Mouse (Mus musculus) ES-E14 (cell line): Measurements from ENCODE around the gene Gh. TPM values are rescaled to one million over a fixed set of nuclear protein-coding genes. Genes with fewer than 3 reads are reported as not detected.
A peak's percentile ranks its signal among the peaks of the same experiment; 100 is the strongest.

Experiments
- DNase-seq: peaks from one replicate; pipeline ENCODE4 v3.0.0-alpha.2; 2013; ENCODE audit warnings: low read depth, low spot score
- H3K27ac ChIP-seq: 2 replicates; pipeline ENCODE4 v1.5.1; 2012; ENCODE audit warnings: low read depth, mild to moderate bottlenecking, low read length, moderate library complexity, mixed read lengths; ENCODE audit not compliant: poor library complexity, insufficient read depth, severe bottlenecking
- H3K36me3 ChIP-seq: 2 replicates; pipeline ENCODE4 v1.6.1; 2012; ENCODE audit warnings: mild to moderate bottlenecking, low read length, moderate library complexity, mixed read lengths; ENCODE audit not compliant: control insufficient read depth, poor library complexity, insufficient read depth, severe bottlenecking
- H3K4me1 ChIP-seq, 2 experiments: fragments of 150-350 bp in 1 of 2; sonication (generic) in 1 of 2; 2 replicates each; pipeline ENCODE4 v1.6.1; 2012; ENCODE audit warnings: low read length in 2 of 2, mild to moderate bottlenecking in 1 of 2, mixed read lengths in 1 of 2; ENCODE audit not compliant: control insufficient read depth in 2 of 2, insufficient read depth in 2 of 2, poor library complexity in 1 of 2
- H3K4me3 ChIP-seq, 2 experiments: fragments of 150-350 bp in 1 of 2; sonication (generic) in 1 of 2; 2 replicates each; pipeline ENCODE4 v1.5.1; 2012; ENCODE audit warnings: low read length in 2 of 2, low read depth in 1 of 2, mild to moderate bottlenecking in 1 of 2, mixed read lengths in 1 of 2; ENCODE audit not compliant: insufficient read depth in 1 of 2, poor library complexity in 1 of 2, severe bottlenecking in 1 of 2
- H3K9ac ChIP-seq: 2 replicates; pipeline ENCODE4 v1.6.1; 2012; ENCODE audit warnings: low read depth, mild to moderate bottlenecking, low read length, mixed read lengths; ENCODE audit not compliant: poor library complexity, insufficient read depth, severe bottlenecking
- H3K9me3 ChIP-seq: fragments of 150-350 bp; sonication (generic); 2 replicates; pipeline ENCODE4 v1.6.1; 2012; ENCODE audit warnings: low read depth, mild to moderate bottlenecking, low read length; ENCODE audit not compliant: control insufficient read depth, insufficient read depth
- CHD2 ChIP-seq: IDR thresholded peaks from 2 replicates; pipeline ENCODE4 v1.6.1; 2014; ENCODE audit warnings: mild to moderate bottlenecking, low read depth, low read length, inconsistent platforms
- HCFC1 ChIP-seq: IDR thresholded peaks from 2 replicates; pipeline ENCODE4 v1.6.1; 2012; ENCODE audit warnings: low read length, inconsistent platforms, borderline replicate concordance; ENCODE audit not compliant: insufficient read depth
- MAFK ChIP-seq: IDR thresholded peaks from 2 replicates; pipeline ENCODE4 v1.6.1; 2014; ENCODE audit warnings: mild to moderate bottlenecking, low read depth, low read length, inconsistent platforms; ENCODE audit not compliant: insufficient read depth
- ZC3H11A ChIP-seq: IDR thresholded peaks from 2 replicates; pipeline ENCODE4 v1.6.1; 2012; ENCODE audit warnings: low read depth, mild to moderate bottlenecking, inconsistent platforms, low read length, borderline replicate concordance
- ZNF384 ChIP-seq: IDR thresholded peaks from 2 replicates; pipeline ENCODE4 v1.6.1; 2012; ENCODE audit warnings: low read depth, low read length, inconsistent platforms
- in situ Hi-C, 2 experiments: fragments of 600-800 bp; cut with MboI; formaldehyde crosslinking; loops; one replicate each; pipeline ENCODE4 v1.15.1; 2025; ENCODE audit warnings: low sequenced_read_pairs in 2 of 2, inconsistent platforms in 1 of 2; ENCODE audit not compliant: unreplicated experiment in 2 of 2
- total RNA-seq: library from RNA; depleted of rRNA; stranded (reverse); fragments of 300-350 nt; gene quantifications from 2 replicates; pipeline ENCODE4 v1.2.3, GENCODE M21; 2012

Gene Gh
- total RNA-seq, 1 experiment = not detected

- DNase-seq = no peak
- Histone ChIP-seq H3K36me3 (no peaks in the 10 kb centered on the region), H3K9ac (no peak overlapping the region), H3K4me3 (no peak overlapping the region), H3K9me3 (no peaks in the 10 kb centered on the region), H3K4me1 (peaks cover 2 to 19% of the 10 kb centered on the region in 2 experiments; a peak in 3 of 4 replicates), H3K27ac (no peak overlapping the region)
- no peak for TF ChIP-seq HCFC1
- TF ChIP-seq ZC3H11A = no peak
- in situ Hi-C loops = no loop called here
Observed at GRCm38 (mm10) chr11:106274374-106274773, 27.3 kb downstream of the Gh start.

- in situ Hi-C loops = no loop called here
- DNase-seq = no peak
- no peak for TF ChIP-seq MAFK
- no peak for TF ChIP-seq CHD2
- TF ChIP-seq HCFC1 = no peak
- TF ChIP-seq ZNF384 = no peak
- no peak for TF ChIP-seq ZC3H11A
- H3K36me3 ChIP-seq = no peaks in the 10 kb centered on the region
- H3K4me3 ChIP-seq = peak overlapping the region; percentile 58 to 78; a peak in 3 of 4 replicates
- H3K4me1 ChIP-seq = peaks cover 6 to 19% of the 10 kb centered on the region in 2 experiments
- H3K27ac ChIP-seq = no peak overlapping the region; the same call in 1 of the 2 replicates
- peak overlapping the region; percentile 89 for H3K9ac ChIP-seq
- no peaks in the 10 kb centered on the region for H3K9me3 ChIP-seq
Observed at GRCm38 (mm10) chr11:106273811-106274210, 27.9 kb downstream of the Gh start.

DNA sequence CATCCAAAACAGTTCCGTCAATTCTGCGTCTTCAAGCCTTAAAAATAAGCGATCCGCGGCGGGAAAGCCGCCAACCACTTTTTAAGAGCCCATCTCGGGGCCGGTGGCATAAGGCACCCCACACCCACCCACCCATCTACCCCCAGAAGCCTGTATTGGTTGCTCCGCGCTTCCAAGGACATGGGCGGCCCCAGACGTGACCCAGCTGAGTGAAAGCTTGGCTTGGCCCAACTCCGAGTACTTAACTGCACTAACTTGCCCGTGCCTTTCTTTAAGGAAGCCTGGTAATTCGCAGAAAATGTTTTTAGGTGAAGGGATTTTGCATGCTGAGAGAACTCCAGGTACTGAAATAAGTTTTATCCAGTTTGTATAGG is 28.4 kb downstream of the Gh start:
- no peak for DNase-seq
- Histone ChIP-seq H3K27ac (peak overlapping the region; percentile 96), H3K9me3 (no peaks in the 10 kb centered on the region), H3K36me3 (no peaks in the 10 kb centered on the region), H3K4me3 (peak overlapping the region; percentile 58 to 78), H3K9ac (peak overlapping the region; percentile 89), H3K4me1 (peaks cover 6 to 21% of the 10 kb centered on the region in 2 experiments)
- in situ Hi-C loops = no loop called here
- TF ChIP-seq MAFK (no peak), CHD2 (no peak), HCFC1 (no peak), ZNF384 (no peak), ZC3H11A (no peak)

DNA sequence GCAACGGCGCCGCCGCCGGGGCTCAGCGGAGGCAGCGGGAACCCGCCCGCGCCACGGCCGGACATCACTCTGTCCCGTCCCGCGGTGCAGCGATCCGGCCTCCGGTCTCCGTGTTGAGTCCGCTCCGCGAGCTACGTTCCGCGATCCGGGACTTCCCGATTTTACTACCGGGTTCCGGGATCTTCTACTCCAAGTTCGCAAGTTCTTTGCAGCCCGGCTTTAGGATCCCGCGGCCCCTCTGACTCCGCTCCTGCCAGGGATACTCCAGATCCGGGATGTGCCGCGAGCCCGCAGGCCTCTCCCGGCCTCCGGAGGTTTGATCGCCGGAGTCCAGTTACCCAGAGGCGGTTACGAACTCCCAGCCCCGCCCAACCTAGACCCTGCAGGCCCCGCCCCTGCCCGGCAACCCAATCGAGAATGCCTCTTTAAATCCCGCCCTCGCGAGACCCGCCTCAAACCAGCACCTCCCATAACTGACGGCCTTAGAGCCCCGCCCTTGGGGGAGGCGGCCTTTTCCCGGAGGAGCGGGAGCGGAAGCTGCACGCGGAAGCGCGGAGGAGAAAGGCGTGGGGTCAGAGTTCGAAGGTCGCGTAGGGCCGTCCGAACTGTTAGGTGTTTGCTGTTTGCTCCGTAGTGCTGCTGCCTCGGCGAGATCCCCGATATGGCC is 28.9 kb downstream of the Gh start, which contains the start of gene Smarcd2:
Gene Smarcd2, minus strand, starts transcription at position 329 of the 667 bp plus-strand sequence.
- in situ Hi-C loops = no loop called here
- peak; percentile 99 for DNase-seq
- H3K36me3 ChIP-seq = no peaks in the 10 kb centered on the region
- peaks cover 6 to 23% of the 10 kb centered on the region in 2 experiments for H3K4me1 ChIP-seq
- peak within 1 kb of the TSS; percentile 96 for H3K27ac ChIP-seq
- peak within 1 kb of the TSS; percentile 93 for H3K9ac ChIP-seq
- TF ChIP-seq CHD2 (peak; percentile 98), ZNF384 (peak; percentile 6; the same call in 1 of the 2 replicates), MAFK (no peak), HCFC1 (0 out of 2 replicates have a peak, but pooled peaks have one; percentile 64), ZC3H11A (no peak)
- H3K9me3 ChIP-seq = no peaks in the 10 kb centered on the region
- H3K4me3 ChIP-seq = peak within 1 kb of the TSS; percentile 78 to 88
